Mouse (Mus musculus): Measurements from ENCODE around the gene Cmip.

DNA sequence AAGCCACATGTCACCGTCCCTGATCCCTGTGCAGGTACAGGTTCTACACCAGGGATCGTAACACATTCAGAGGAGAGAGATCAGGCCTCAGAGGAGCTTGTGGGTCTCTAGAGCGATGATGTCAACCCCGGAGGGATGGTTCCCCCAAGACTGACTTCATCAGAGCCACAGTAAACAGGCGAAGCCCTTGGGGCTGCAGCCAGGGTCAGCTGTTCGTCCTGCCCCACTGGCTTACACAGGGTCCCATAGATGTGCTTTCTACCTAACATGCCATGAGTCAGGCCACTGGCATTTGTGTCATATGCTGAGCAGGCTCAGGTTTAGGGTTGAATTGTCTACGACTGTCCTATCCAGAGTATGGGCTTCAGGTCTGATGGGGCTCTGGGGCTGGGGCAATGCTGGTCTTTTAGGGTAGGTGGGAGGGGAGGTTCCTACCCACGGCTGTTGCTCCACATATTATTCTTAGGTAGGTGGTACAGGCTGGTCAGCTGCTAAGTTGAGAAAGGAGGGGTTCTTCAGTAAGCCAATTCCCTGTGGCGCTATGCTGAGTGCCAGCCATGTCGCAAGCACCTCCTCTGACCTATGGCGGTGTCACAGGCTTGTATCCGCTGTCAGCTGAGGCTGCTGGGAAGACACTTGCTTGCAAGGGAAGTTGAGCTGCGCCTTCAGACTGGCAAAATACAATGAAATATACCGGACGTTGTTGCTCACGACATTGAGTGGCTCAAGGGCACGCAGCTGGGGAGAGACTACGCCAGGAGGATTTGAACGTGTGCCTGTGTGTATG, 107.7 kb downstream of the Cmip start:
- TF ChIP-seq CTCF (IDR thresholded peaks at IDR 0.05; ENCODE audit: insufficient read depth, low read depth, low read length) (no peak), POLR2A (IDR thresholded peaks at IDR 0.05; ENCODE audit: insufficient read depth, low read depth, low read length) (no peak)
